Mouse (Mus musculus) C2C12 (cell line): Measurements from ENCODE around the gene Rnf135. TPM values are rescaled to one million over a fixed set of nuclear protein-coding genes. Genes with fewer than 3 reads are reported as not detected.
A peak's percentile ranks its signal among the peaks of the same experiment; 100 is the strongest.
"Not testable (repeated sequence)": the region's sequence is repeated elsewhere in the genome, so short reads cannot be mapped to it uniquely, and the experiment has no call there.

Source experiments
- H3K27me3 ChIP-seq: one replicate; pipeline ENCODE4 v1.6.1; 2011; ENCODE audit not compliant: control insufficient read depth, insufficient read depth, insufficient read length
- H3K36me3 ChIP-seq: one replicate; pipeline ENCODE4 v1.6.1; 2011; ENCODE audit not compliant: control insufficient read depth, insufficient read depth
- H3K4me3 ChIP-seq: one replicate; pipeline ENCODE4 v1.5.1; 2011; ENCODE audit warnings: mild to moderate bottlenecking, control low read depth; ENCODE audit not compliant: poor library complexity, insufficient read depth, severe bottlenecking
- H3K79me2 ChIP-seq: one replicate; pipeline ENCODE4 v1.6.1; 2011; ENCODE audit not compliant: control insufficient read depth, insufficient read depth
- H3K79me3 ChIP-seq: one replicate; pipeline ENCODE4 v1.6.1; 2011; ENCODE audit warnings: low read depth, control low read depth
- H3ac ChIP-seq: one replicate; pipeline ENCODE3; 2011; ENCODE audit warnings: low read depth; ENCODE audit not compliant: control insufficient read depth, insufficient read length
- CEBPB ChIP-seq: IDR thresholded peaks from one replicate; pipeline ENCODE4 v1.6.1; 2011; ENCODE audit warnings: low read depth, mild to moderate bottlenecking, control low read depth, moderate library complexity
- CTCF ChIP-seq: IDR thresholded peaks from one replicate; pipeline ENCODE4 v1.5.1; 2011; ENCODE audit not compliant: control insufficient read depth, insufficient read depth, insufficient read length
- FOSL1 ChIP-seq: IDR thresholded peaks from one replicate; pipeline ENCODE4 v1.8.0; 2011; ENCODE audit warnings: mild to moderate bottlenecking, low read length; ENCODE audit not compliant: poor library complexity, insufficient read depth, severe bottlenecking
- MAX ChIP-seq: IDR thresholded peaks from one replicate; pipeline ENCODE4 v1.6.1; 2011; ENCODE audit warnings: mild to moderate bottlenecking, control low read depth
- MYOD1 ChIP-seq: IDR thresholded peaks from one replicate; pipeline ENCODE4 v1.6.1; 2011; ENCODE audit warnings: low read depth; ENCODE audit not compliant: control insufficient read depth, insufficient read length
- MYOG ChIP-seq: IDR thresholded peaks from one replicate; pipeline ENCODE4 v1.6.1; 2011; ENCODE audit not compliant: control insufficient read depth, insufficient read length; ENCODE audit errors: extremely low read depth
- USF1 ChIP-seq: IDR thresholded peaks from one replicate; pipeline ENCODE4 v1.6.1; 2011; ENCODE audit warnings: low read depth, mild to moderate bottlenecking, control low read depth, moderate library complexity
- polyA plus RNA-seq: library from polyadenylated mRNA; unstranded; fragments of >200 nt; fragmentation: generic; extraction: Trizol; gene quantifications from one replicate; pipeline ENCODE4 v1.2.1, GENCODE M21; 2012; ENCODE audit warnings: missing spikeins

Rnf135 gene
- polyA plus RNA-seq, 1 experiment = 3.6 TPM

GRCm38 (mm10) chr11:80208860-80209800, 25.5 kb downstream of the Rnf135 start, which contains the start of gene Rhot1:
Gene Rhot1, plus strand, starts transcription at chr11:80209019.
- Histone ChIP-seq H3K27me3 (no peaks in the 10 kb centered on the region), H3K79me2 (peaks cover 52% of the 10 kb centered on the region), H3K4me3 (peak within 1 kb of the TSS; percentile 96), H3ac (peak within 1 kb of the TSS; percentile 99), H3K79me3 (peaks cover 41% of the 10 kb centered on the region), H3K36me3 (peaks cover 11% of the 10 kb centered on the region)
- TF ChIP-seq MAX = no peak
- no peak for TF ChIP-seq FOSL1
- no peak for TF ChIP-seq CEBPB
- peak; percentile 94 for TF ChIP-seq CTCF
- TF ChIP-seq MYOG = no peak
- no peak for TF ChIP-seq USF1
- TF ChIP-seq MYOD1 = no peak

GRCm38 (mm10) chr11:80210321-80210720, 26.7 kb downstream of the Rnf135 start:
- Histone ChIP-seq H3K36me3 (peaks cover 18% of the 10 kb centered on the region), H3K27me3 (no peaks in the 10 kb centered on the region), H3ac (no peak overlapping the region), H3K79me2 (peaks cover 64% of the 10 kb centered on the region), H3K4me3 (peak overlapping the region; percentile 96), H3K79me3 (peaks cover 49% of the 10 kb centered on the region)
- TF ChIP-seq MYOD1 (no peak), USF1 (no peak), FOSL1 (no peak), MAX (no peak), CEBPB (no peak), CTCF (no peak), MYOG (no peak)

DNA sequence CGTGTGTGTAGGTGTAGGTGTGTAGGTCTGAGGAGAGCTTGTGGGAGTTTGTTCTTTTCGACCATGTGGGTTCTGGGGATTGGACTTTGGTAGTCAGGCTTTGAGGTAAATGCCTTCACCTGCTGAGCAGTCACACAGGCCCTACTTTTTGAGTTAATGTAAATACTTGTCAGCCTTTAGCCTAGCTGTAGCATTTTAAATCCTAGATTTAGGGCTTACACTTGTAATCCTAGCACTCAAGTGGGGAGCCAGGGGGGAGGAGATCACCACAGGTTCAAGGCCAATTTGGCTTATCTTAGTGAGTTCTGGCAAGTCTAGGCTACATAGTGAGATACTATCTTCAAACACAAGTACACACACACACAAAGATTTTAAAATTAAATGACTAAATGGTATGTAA, 28.6 kb downstream of the Rnf135 start:
- H3K27me3 ChIP-seq = no peaks in the 10 kb centered on the region

DNA sequence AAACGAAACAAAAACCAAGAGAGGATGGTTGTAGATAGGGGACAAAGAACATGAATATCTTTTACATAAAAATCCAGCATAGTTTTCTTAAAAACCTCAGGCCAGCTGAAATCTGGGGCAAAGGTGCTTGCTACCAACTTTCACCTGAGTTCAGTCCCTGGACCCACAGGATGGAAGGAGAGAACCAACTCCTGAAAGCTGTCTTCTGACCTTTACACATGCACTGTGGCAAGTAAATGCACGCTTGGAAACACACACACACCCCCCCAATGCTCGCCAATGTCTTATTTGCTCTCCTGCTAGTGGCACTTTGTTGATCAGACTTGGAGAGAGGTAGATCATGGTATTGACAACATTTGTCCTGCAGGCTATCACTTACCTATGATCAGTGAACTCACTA, 31.6 kb downstream of the Rnf135 start:
- TF ChIP-seq MYOG = no peak
- TF ChIP-seq MYOD1 = no peak
- TF ChIP-seq FOSL1 = no peak
- TF ChIP-seq USF1 = no peak
- no peak for TF ChIP-seq MAX
- no peak for TF ChIP-seq CTCF
- peaks cover 36% of the 10 kb centered on the region for H3K36me3 ChIP-seq
- H3K4me3 ChIP-seq = no peak overlapping the region
- H3K79me3 ChIP-seq = peaks cover 81% of the 10 kb centered on the region
- peaks cover 100% of the 10 kb centered on the region for H3K79me2 ChIP-seq
- H3ac ChIP-seq = no peak overlapping the region
- no peaks in the 10 kb centered on the region for H3K27me3 ChIP-seq

More for the DNA sequence above, 28.6 kb downstream of the Rnf135 start:
- H3K79me3 ChIP-seq = peaks cover 67% of the 10 kb centered on the region
- H3K4me3 ChIP-seq = no peak overlapping the region
- TF ChIP-seq FOSL1 = no peak
- H3K36me3 ChIP-seq = peaks cover 22% of the 10 kb centered on the region
- no peak overlapping the region for H3ac ChIP-seq
- peaks cover 84% of the 10 kb centered on the region for H3K79me2 ChIP-seq

GRCm38 (mm10) chr11:80218657-80219293, 35.1 kb downstream of the Rnf135 start:
- Histone ChIP-seq H3K4me3 (no peak overlapping the region), H3K27me3 (no peaks in the 10 kb centered on the region), H3K79me2 (peaks cover 82% of the 10 kb centered on the region), H3K79me3 (peaks cover 53% of the 10 kb centered on the region), H3ac (no peak overlapping the region), H3K36me3 (peaks cover 43% of the 10 kb centered on the region)
- TF ChIP-seq MYOD1 (no peak), MAX (no peak), MYOG (no peak), FOSL1 (no peak), CEBPB (no peak), CTCF (no peak), USF1 (no peak)

DNA sequence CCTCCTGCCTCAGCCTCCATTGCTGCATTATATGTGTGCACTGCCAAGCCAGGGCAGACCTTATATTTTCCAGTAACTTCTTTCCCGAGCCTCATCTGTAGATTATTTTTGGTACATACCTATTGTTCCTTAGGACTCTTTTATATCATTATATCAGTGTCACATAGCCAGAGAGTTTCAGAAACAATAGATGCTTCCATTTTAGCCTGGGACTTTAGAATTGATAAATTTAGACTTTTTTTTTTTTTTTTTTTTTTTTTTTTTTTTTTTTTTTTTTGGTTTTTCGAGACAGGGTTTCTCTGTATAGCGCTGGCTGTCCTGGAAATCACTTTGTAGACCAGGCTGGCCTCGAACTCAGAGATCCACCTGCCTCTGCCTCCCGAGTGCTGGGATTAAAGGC, 46.4 kb downstream of the Rnf135 start:
- H3K79me2 ChIP-seq, H3K79me3 ChIP-seq, H3K4me3 ChIP-seq, H3ac ChIP-seq, H3K27me3 ChIP-seq: not testable (repeated sequence)
- peaks cover 76% of the 10 kb centered on the region for H3K36me3 ChIP-seq
